Mouse (Mus musculus): ENCODE measurements around the gene Paf1.

DNA sequence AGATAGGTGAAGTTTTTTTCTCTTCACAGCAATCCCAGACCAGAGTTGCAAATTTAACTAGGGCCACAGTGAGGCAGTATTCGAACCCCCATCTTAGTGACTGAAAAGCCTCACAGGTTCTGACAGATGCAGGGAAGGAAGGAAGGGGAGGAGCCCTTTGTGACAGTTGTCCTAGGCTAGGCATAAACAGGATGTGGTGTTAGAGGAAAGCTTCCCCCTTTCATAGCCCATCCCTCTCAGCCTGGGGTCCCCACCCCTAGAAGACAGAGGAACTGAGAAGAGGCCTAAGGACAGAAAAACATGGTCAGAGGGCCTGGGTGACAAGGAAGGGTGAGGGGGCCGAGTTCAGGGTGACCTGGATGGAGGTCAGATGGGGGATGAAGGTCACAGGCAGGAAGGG, 48.0 kb downstream of the Paf1 start:
- no peak for TF ChIP-seq POLR2A (IDR thresholded peaks at IDR 0.05; ENCODE audit: control insufficient read depth, low read depth, low read length)
- no peak for TF ChIP-seq CTCF (IDR thresholded peaks at IDR 0.05; ENCODE audit: control insufficient read depth, insufficient read depth, insufficient replicate concordance, low read depth, low read length)
